Comparison of ENCODE assay signal across 8 mouse cellular contexts in the genomic region with DNA sequence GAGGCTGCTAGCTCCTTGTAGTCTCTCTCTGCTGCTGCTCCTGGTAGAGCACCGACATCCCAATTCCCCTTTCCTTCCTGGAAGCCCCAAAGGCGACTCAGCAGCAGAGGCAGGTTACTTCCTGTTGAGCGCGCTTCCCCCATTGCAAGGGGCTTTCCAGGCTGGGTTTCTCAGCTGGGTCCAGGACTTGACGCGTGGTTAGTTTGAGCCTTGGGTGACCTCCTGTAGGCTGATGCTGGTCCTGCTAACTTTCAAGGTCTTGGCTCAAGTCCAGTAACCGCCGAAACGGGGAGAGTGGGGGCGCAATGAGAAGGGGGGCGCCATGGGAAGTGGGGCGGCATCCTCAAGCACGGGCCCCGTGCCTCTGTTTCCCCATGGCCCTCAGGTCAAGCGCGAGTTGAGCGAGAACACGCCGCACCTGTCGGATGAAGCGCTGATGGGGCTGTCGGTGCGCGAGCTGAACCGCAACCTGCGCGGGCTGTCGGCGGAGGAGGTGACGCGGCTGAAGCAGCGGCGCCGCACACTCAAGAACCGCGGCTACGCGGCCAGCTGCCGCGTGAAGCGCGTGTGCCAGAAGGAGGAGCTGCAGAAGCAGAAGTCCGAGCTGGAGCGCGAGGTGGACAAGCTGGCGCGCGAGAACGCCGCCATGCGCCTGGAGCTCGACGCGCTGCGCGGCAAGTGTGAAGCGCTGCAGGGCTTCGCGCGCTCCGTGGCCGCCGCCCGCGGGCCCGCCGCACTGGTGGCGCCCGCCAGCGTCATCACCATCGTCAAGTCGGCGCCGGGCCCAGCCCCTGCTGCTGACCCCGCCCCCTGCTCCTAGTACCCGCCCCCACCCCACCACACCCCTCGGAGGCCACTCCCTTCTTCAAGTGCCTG. TPM values are rescaled to one million over a fixed set of nuclear protein-coding genes. Genes with fewer than 3 reads are reported as not detected.
DNase-seq lines count a peak whose midpoint lies in the region; ATAC-seq and TF ChIP-seq lines count a peak whose summit lies in the region.

No protein-coding gene starts in this region.

- H3K4me3 ChIP-seq in embryonic facial prominence, embryonic 14.5 days (ENCODE audit: low read depth, low read length), result peak overlapping the region; percentile 53
- H3K4me3 ChIP-seq in heart, embryonic 16.5 days (ENCODE audit: low read length), result peak overlapping the region; percentile 53
- peak overlapping the region; percentile 49 for H3K4me3 ChIP-seq in lung, embryonic 14.5 days (ENCODE audit: low read depth, low read length)
- peak overlapping the region; percentile 44 for H3K4me3 ChIP-seq in neural tube, embryonic 13.5 days

- peak; percentile 84 for ATAC-seq in embryonic facial prominence, embryonic 14.5 days (ENCODE audit: low read depth)
- ATAC-seq in heart, embryonic 16.5 days (replicated peaks; ENCODE audit: extremely low read depth, insufficient read depth, low FRiP score), result peak; percentile 83
- ATAC-seq in lung, embryonic 14.5 days (ENCODE audit: insufficient read depth), result peak; percentile 79
- ATAC-seq in neural tube, embryonic 13.5 days (ENCODE audit: low read depth), result peak; percentile 85

- DNase-seq in heart, adult 11 months, result peak; percentile 97
- no peak for DNase-seq in heart, adult 8-10 months (ENCODE audit: low spot score)
- peak; percentile 88 for DNase-seq in embryonic facial prominence, embryonic 14.5 days (ENCODE audit: low spot score)
- peak; percentile 90 for DNase-seq in kidney, postnatal 10 days
- DNase-seq in lung, embryonic 14.5 days, result peak; percentile 90
- DNase-seq in telencephalon, adult 2 months (ENCODE audit: low read depth, low spot score), result peak; percentile 38

- peak overlapping the region; percentile 59; the same call in 1 of the 2 replicates for H3K27ac ChIP-seq in embryonic facial prominence, embryonic 14.5 days (replicated peaks; ENCODE audit: low read depth, low read length)
- H3K27ac ChIP-seq in heart, embryonic 16.5 days (ENCODE audit: low read length), result peak overlapping the region; percentile 56
- peak overlapping the region; percentile 77 for H3K27ac ChIP-seq in lung, embryonic 14.5 days (ENCODE audit: low read depth)
- 0 out of 2 replicates have a peak overlapping the region, but pooled peaks have one; percentile 23 for H3K27ac ChIP-seq in neural tube, embryonic 13.5 days (replicated peaks)

- H3K9ac ChIP-seq in embryonic facial prominence, embryonic 14.5 days (ENCODE audit: low read depth, low read length), result peak overlapping the region; percentile 72
- peak overlapping the region; percentile 77 for H3K9ac ChIP-seq in heart, embryonic 16.5 days (ENCODE audit: low read length)
- H3K9ac ChIP-seq in lung, embryonic 14.5 days, result peak overlapping the region; percentile 67
- H3K9ac ChIP-seq in neural tube, embryonic 13.5 days, result peak overlapping the region; percentile 70

- H3K9me3 ChIP-seq in embryonic facial prominence, embryonic 14.5 days (ENCODE audit: control insufficient read depth, low read length), result no peaks in the 10 kb centered on the region
- no peaks in the 10 kb centered on the region for H3K9me3 ChIP-seq in heart, embryonic 16.5 days (replicated peaks; ENCODE audit: control insufficient read depth, low read length)
- H3K9me3 ChIP-seq in lung, embryonic 14.5 days (ENCODE audit: low read depth, low read length), result no peaks in the 10 kb centered on the region
- no peaks in the 10 kb centered on the region for H3K9me3 ChIP-seq in neural tube, embryonic 13.5 days

- H3K4me1 ChIP-seq in embryonic facial prominence, embryonic 14.5 days (ENCODE audit: control insufficient read depth, insufficient read depth, low read length), result peaks cover 20% of the 10 kb centered on the region
- peaks cover 49% of the 10 kb centered on the region for H3K4me1 ChIP-seq in heart, embryonic 16.5 days (ENCODE audit: control insufficient read depth, insufficient read depth, low read length)
- peaks cover 36% of the 10 kb centered on the region for H3K4me1 ChIP-seq in lung, embryonic 14.5 days (ENCODE audit: insufficient read depth)
- peaks cover 24% of the 10 kb centered on the region for H3K4me1 ChIP-seq in neural tube, embryonic 13.5 days (replicated peaks)

- 1% methylated on average over 20 of the region's 77 CpGs for WGBS in embryonic facial prominence, embryonic 14.5 days
- WGBS in heart, embryonic 16.5 days, result under 1% methylated on average over 75 of the region's 77 CpGs
- WGBS in lung, embryonic 14.5 days, result under 1% methylated on average over 77 of the region's 77 CpGs
- WGBS in neural tube, embryonic 13.5 days, result 1% methylated on average over 53 of the region's 77 CpGs

- H3K36me3 ChIP-seq in embryonic facial prominence, embryonic 14.5 days (ENCODE audit: control insufficient read depth, insufficient read depth, low read length), result peaks cover 13% of the 10 kb centered on the region
- H3K36me3 ChIP-seq in heart, embryonic 16.5 days (ENCODE audit: control insufficient read depth, insufficient read depth), result peaks cover 6% of the 10 kb centered on the region; the same call in 1 of the 2 replicates
- peaks cover 15% of the 10 kb centered on the region for H3K36me3 ChIP-seq in lung, embryonic 14.5 days (ENCODE audit: insufficient read depth)
- peaks cover 15% of the 10 kb centered on the region for H3K36me3 ChIP-seq in neural tube, embryonic 13.5 days

- H3K4me2 ChIP-seq in embryonic facial prominence, embryonic 14.5 days (ENCODE audit: low read depth, low read length), result peak overlapping the region; percentile 98
- peak overlapping the region; percentile 99 for H3K4me2 ChIP-seq in heart, embryonic 16.5 days (ENCODE audit: low read depth, low read length)
- H3K4me2 ChIP-seq in lung, embryonic 14.5 days, result peak overlapping the region; percentile 99
- peak overlapping the region; percentile 98 for H3K4me2 ChIP-seq in neural tube, embryonic 13.5 days

- peak; percentile 24; the same call in 1 of the 2 replicates for TF ChIP-seq CTCF in lung, embryonic 14.5 days (IDR thresholded peaks at IDR 0.05; ENCODE audit: low read depth)

- no peaks in the 10 kb centered on the region for H3K27me3 ChIP-seq in embryonic facial prominence, embryonic 14.5 days (replicated peaks; ENCODE audit: control insufficient read depth, insufficient read depth, low read length)
- no peaks in the 10 kb centered on the region for H3K27me3 ChIP-seq in heart, embryonic 16.5 days (ENCODE audit: control insufficient read depth, insufficient read depth, low read length)
- H3K27me3 ChIP-seq in lung, embryonic 14.5 days (ENCODE audit: insufficient read depth, low read length), result no peaks in the 10 kb centered on the region
- peaks cover 17% of the 10 kb centered on the region for H3K27me3 ChIP-seq in neural tube, embryonic 13.5 days

RNA-seq across cellular contexts. Expression of a gene that starts 10.9 kb away (rescaled TPM):
- 10 to 100 TPM in 2 of 4 experiments, 1 to 10 TPM in 2; 5.7 to 11.1 (median 9.9) TPM for total RNA-seq in heart, adult 8-10 months (2022)
- polyA plus RNA-seq in embryonic facial prominence, embryonic 14.5 days (2014; fragmentation: Nextera tagmentation; extraction: Ambion mirVana), result 2.6 and 2.8 TPM in 2 replicates
- 3.9 and 4.1 TPM in 2 replicates for polyA plus RNA-seq in heart, embryonic 16.5 days (2015; fragmentation: Nextera tagmentation; extraction: Ambion mirVana)
- 3.3 and 4.3 TPM in 2 replicates for polyA plus RNA-seq in lung, embryonic 14.5 days (2014; fragmentation: Nextera tagmentation; extraction: Ambion mirVana)
- polyA plus RNA-seq in neural tube, embryonic 13.5 days (2015; fragmentation: Nextera tagmentation; extraction: Ambion mirVana), result 0.77 and 1.2 TPM in 2 replicates

RNA-seq across cellular contexts. Expression of a gene that starts 29.1 kb away (rescaled TPM):
- 10 to 100 TPM; 11.6 to 15.6 (median 13.4) TPM for total RNA-seq in heart, adult 8-10 months (2022)
- 13.3 and 14.6 TPM in 2 replicates for polyA plus RNA-seq in embryonic facial prominence, embryonic 14.5 days (2014; fragmentation: Nextera tagmentation; extraction: Ambion mirVana)
- polyA plus RNA-seq in heart, embryonic 16.5 days (2015; fragmentation: Nextera tagmentation; extraction: Ambion mirVana), result 12.1 and 13.7 TPM in 2 replicates
- 15.2 and 18.4 TPM in 2 replicates for polyA plus RNA-seq in lung, embryonic 14.5 days (2014; fragmentation: Nextera tagmentation; extraction: Ambion mirVana)
- 33.3 and 34.1 TPM in 2 replicates for polyA plus RNA-seq in neural tube, embryonic 13.5 days (2015; fragmentation: Nextera tagmentation; extraction: Ambion mirVana)

RNA-seq across cellular contexts. Expression of a gene that starts 46.1 kb away (rescaled TPM):
- total RNA-seq in heart, adult 8-10 months (2022), result 10 to 100 TPM; 34.6 to 46.1 (median 39.0) TPM
- polyA plus RNA-seq in embryonic facial prominence, embryonic 14.5 days (2014; fragmentation: Nextera tagmentation; extraction: Ambion mirVana), result 73.0 and 77.6 TPM in 2 replicates
- polyA plus RNA-seq in heart, embryonic 16.5 days (2015; fragmentation: Nextera tagmentation; extraction: Ambion mirVana), result 71.7 and 75.2 TPM in 2 replicates
- polyA plus RNA-seq in lung, embryonic 14.5 days (2014; fragmentation: Nextera tagmentation; extraction: Ambion mirVana), result 77.3 and 78.3 TPM in 2 replicates
- 42.0 and 45.8 TPM in 2 replicates for polyA plus RNA-seq in neural tube, embryonic 13.5 days (2015; fragmentation: Nextera tagmentation; extraction: Ambion mirVana)

Comparison
In these comparisons a context has a peak if more than half of its experiments do, and no peak if none do; other contexts are left out.
1. H3K27ac ChIP-seq: peak in every context shown above with its lines; median percentile 77 in lung, embryonic 14.5 days; 59 in embryonic facial prominence, embryonic 14.5 days; 56 in heart, embryonic 16.5 days; 23 in neural tube, embryonic 13.5 days.